Mouse (Mus musculus): ENCODE results near the gene Klhl8. TPM values are rescaled to one million over a fixed set of nuclear protein-coding genes. Genes with fewer than 3 reads are reported as not detected.

The Klhl8 gene
- total and polyA plus RNA-seq, 3 experiments = 5.6 to 6.2 TPM; not detected in 1

GRCm38 (mm10) chr5:103828729-103829128, 82.3 kb downstream of the Klhl8 start:
- no peaks in the 10 kb centered on the region for H3K9me3 ChIP-seq (replicated peaks; ENCODE audit: insufficient read depth, low read length)
- peaks cover 2 to 24% of the 10 kb centered on the region in 2 experiments; a peak in 3 of 4 replicates for H3K36me3 ChIP-seq (ENCODE audit: control insufficient read depth in 1 of 2, insufficient read depth in 2 of 2, low read length in 2 of 2)
- DNase-seq (ENCODE audit: low read depth, low spot score) = no peak
- no peak overlapping the region for H3K9ac ChIP-seq (ENCODE audit: control insufficient read depth, low read depth, low read length, poor library complexity, severe bottlenecking)
- no peak overlapping the region for H3K27ac ChIP-seq (ENCODE audit: control insufficient read depth, low read depth, low read length)
- no peaks in the 10 kb centered on the region for H3K79me2 ChIP-seq (ENCODE audit: control insufficient read depth, insufficient read depth, low read length, poor library complexity)
- no peak overlapping the region for H3K4me3 ChIP-seq (ENCODE audit: control insufficient read depth in 1 of 2, insufficient read depth in 1 of 2, low read depth in 2 of 2, low read length in 2 of 2)
- no peaks in the 10 kb centered on the region for H3K27me3 ChIP-seq (ENCODE audit: control insufficient read depth in 1 of 2, insufficient read depth in 2 of 2, low read length in 2 of 2)
- peaks cover 0 to 5% of the 10 kb centered on the region in 2 experiments; a peak in 2 of 4 replicates for H3K4me1 ChIP-seq (ENCODE audit: control insufficient read depth in 1 of 2, insufficient read depth in 2 of 2, low read length in 2 of 2)
- TF ChIP-seq MAZ (IDR thresholded peaks at IDR 0.05; ENCODE audit: low read depth, low read length) (no peak), MXI1 (IDR thresholded peaks at IDR 0.05; ENCODE audit: low read depth, low read length) (no peak), MYC (IDR thresholded peaks at IDR 0.05; ENCODE audit: low read depth, low read length) (no peak), TBP (IDR thresholded peaks at IDR 0.05; ENCODE audit: low read depth, low read length) (no peak), CHD1 (IDR thresholded peaks at IDR 0.05; ENCODE audit: low read depth, low read length) (no peak), MAFK (IDR thresholded peaks at IDR 0.05; ENCODE audit: borderline replicate concordance, low read depth, low read length) (no peak), SMC3 (IDR thresholded peaks at IDR 0.05; ENCODE audit: low read depth, low read length) (no peak), GABPA (IDR thresholded peaks at IDR 0.05; ENCODE audit: low read depth, low read length) (no peak), ZMIZ1 (IDR thresholded peaks at IDR 0.05; ENCODE audit: low read depth, low read length) (no peak), GATA1 (IDR thresholded peaks at IDR 0.05; ENCODE audit: low read depth, low read length) (no peak), SIN3A (IDR thresholded peaks at IDR 0.05; ENCODE audit: low read length) (no peak), ELF1 (IDR thresholded peaks at IDR 0.05; ENCODE audit: low read depth, low read length) (no peak), MYB (IDR thresholded peaks at IDR 0.05; ENCODE audit: low read depth, low read length) (no peak), JUND (IDR thresholded peaks at IDR 0.05; ENCODE audit: low read depth, low read length) (no peak)

GRCm38 (mm10) chr5:103828304-103828703, 82.8 kb downstream of the Klhl8 start:
- Histone ChIP-seq H3K9ac (ENCODE audit: control insufficient read depth, low read depth, low read length, poor library complexity, severe bottlenecking) (no peak overlapping the region), H3K36me3 (ENCODE audit: control insufficient read depth in 1 of 2, insufficient read depth in 2 of 2, low read length in 2 of 2) (peaks cover 2 to 21% of the 10 kb centered on the region in 2 experiments; a peak in 3 of 4 replicates), H3K4me1 (ENCODE audit: control insufficient read depth in 1 of 2, insufficient read depth in 2 of 2, low read length in 2 of 2) (peaks cover 0 to 5% of the 10 kb centered on the region in 2 experiments; a peak in 2 of 4 replicates), H3K9me3 (replicated peaks; ENCODE audit: insufficient read depth, low read length) (no peaks in the 10 kb centered on the region), H3K79me2 (ENCODE audit: control insufficient read depth, insufficient read depth, low read length, poor library complexity) (no peaks in the 10 kb centered on the region), H3K27me3 (ENCODE audit: control insufficient read depth in 1 of 2, insufficient read depth in 2 of 2, low read length in 2 of 2) (no peaks in the 10 kb centered on the region), H3K4me3 (ENCODE audit: control insufficient read depth in 1 of 2, insufficient read depth in 1 of 2, low read depth in 2 of 2, low read length in 2 of 2) (no peak overlapping the region), H3K27ac (ENCODE audit: control insufficient read depth, low read depth, low read length) (no peak overlapping the region)
- DNase-seq (ENCODE audit: low read depth, low spot score) = no peak
- TF ChIP-seq MAX (IDR thresholded peaks at IDR 0.05; ENCODE audit: low read length) (no peak), E2F4 (IDR thresholded peaks at IDR 0.05; ENCODE audit: borderline replicate concordance, low read depth, low read length) (no peak), ETS1 (IDR thresholded peaks at IDR 0.05; ENCODE audit: low read depth, low read length) (no peak), TBP (IDR thresholded peaks at IDR 0.05; ENCODE audit: low read depth, low read length) (no peak), KAT2A (conservative IDR thresholded peaks at IDR 0.05; ENCODE audit: low read depth, low read length) (no peak), GABPA (IDR thresholded peaks at IDR 0.05; ENCODE audit: low read depth, low read length) (no peak), MYC (IDR thresholded peaks at IDR 0.05; ENCODE audit: low read depth, low read length) (no peak), ZMIZ1 (IDR thresholded peaks at IDR 0.05; ENCODE audit: low read depth, low read length) (no peak), UBTF (IDR thresholded peaks at IDR 0.05; ENCODE audit: borderline replicate concordance, insufficient read depth, low read depth, low read length) (no peak), ZNF384 (IDR thresholded peaks at IDR 0.05; ENCODE audit: low read depth, low read length) (no peak), SMC3 (IDR thresholded peaks at IDR 0.05; ENCODE audit: low read depth, low read length) (no peak), TCF12 (IDR thresholded peaks at IDR 0.05; ENCODE audit: low read depth, low read length) (no peak), MAZ (IDR thresholded peaks at IDR 0.05; ENCODE audit: low read depth, low read length) (no peak), USF2 (IDR thresholded peaks at IDR 0.05; ENCODE audit: borderline replicate concordance in 1 of 2, insufficient read depth in 1 of 2, low read depth in 1 of 2, low read length in 2 of 2) (no peak), RAD21 (IDR thresholded peaks at IDR 0.05; ENCODE audit: low read depth, low read length) (no peak), CHD2 (IDR thresholded peaks at IDR 0.05; ENCODE audit: low read length) (no peak), POLR2AphosphoS2 (IDR thresholded peaks at IDR 0.05; ENCODE audit: low read length) (no peak), POLR2AphosphoS5 (IDR thresholded peaks at IDR 0.05; ENCODE audit: borderline replicate concordance, low read depth, low read length) (no peak), NRF1 (IDR thresholded peaks at IDR 0.05; ENCODE audit: insufficient read depth, low read depth, low read length, poor library complexity, severe bottlenecking) (no peak), ZC3H11A (IDR thresholded peaks at IDR 0.05; ENCODE audit: low read depth, low read length) (no peak)
